Mouse (Mus musculus) forebrain, embryonic 16.5 days (tissue): Measurements from ENCODE around the gene Mast4. TPM values are rescaled to one million over a fixed set of nuclear protein-coding genes. Genes with fewer than 3 reads are reported as not detected.

Source experiments
- ATAC-seq: fragments of 200-750 bp; cut with Nextera tagmentation; 2 replicates; pipeline ENCODE4 v1.8.0; 2017; ENCODE audit warnings: mild to moderate bottlenecking, moderate library complexity
- H3K27ac ChIP-seq: fragments of 300-500 bp; sonication (generic); 2 replicates; pipeline ENCODE4 v1.5.1; 2014; ENCODE audit warnings: low read length, control low read depth
- H3K27me3 ChIP-seq: fragments of 300-500 bp; sonication (generic); replicated peaks from 2 replicates; pipeline ENCODE4 v1.6.1; 2014; ENCODE audit warnings: low read length; ENCODE audit not compliant: control insufficient read depth, insufficient read depth
- H3K36me3 ChIP-seq: fragments of 300-500 bp; sonication (generic); 2 replicates; pipeline ENCODE4 v1.6.1; 2014; ENCODE audit not compliant: control insufficient read depth, insufficient read depth
- H3K4me1 ChIP-seq: fragments of 300-500 bp; sonication (generic); replicated peaks from 2 replicates; pipeline ENCODE4 v1.6.1; 2014; ENCODE audit warnings: low read length; ENCODE audit not compliant: control insufficient read depth, insufficient read depth
- H3K4me2 ChIP-seq: fragments of 300-500 bp; sonication (generic); 2 replicates; pipeline ENCODE4 v1.6.1; 2014; ENCODE audit warnings: mild to moderate bottlenecking, low read length, control low read depth
- H3K4me3 ChIP-seq: fragments of 300-500 bp; sonication (generic); replicated peaks from 2 replicates; pipeline ENCODE4 v1.5.1; 2014; ENCODE audit warnings: mild to moderate bottlenecking, low read length, control low read depth
- H3K9ac ChIP-seq: fragments of 300-500 bp; sonication (generic); replicated peaks from 2 replicates; pipeline ENCODE4 v1.6.1; 2014; ENCODE audit warnings: low read depth, low read length, control low read depth
- H3K9me3 ChIP-seq: fragments of 300-500 bp; sonication (generic); 2 replicates; pipeline ENCODE4 v1.6.1; 2016; ENCODE audit warnings: low read length; ENCODE audit not compliant: control insufficient read depth
- WGBS: fragments of 180-500 bp; shearing (Covaris S2); extraction: QIAGEN DNeasy Blood & Tissue Kit; methylation state at CpG from one replicate; pipeline ENCODE4 v1.1.7; 2014; 5-methylcytosine and 5-hydroxymethylcytosine counted together
- polyA plus RNA-seq: library from polyadenylated mRNA; unstranded; fragments of >200 nt; fragmentation: Nextera tagmentation; extraction: Ambion mirVana; gene quantifications from 2 replicates; pipeline ENCODE4 v1.2.1, GENCODE M21; 2015

Gene Mast4
- polyA plus RNA-seq, 1 experiment from 2014 or later: 15.7 TPM

DNA sequence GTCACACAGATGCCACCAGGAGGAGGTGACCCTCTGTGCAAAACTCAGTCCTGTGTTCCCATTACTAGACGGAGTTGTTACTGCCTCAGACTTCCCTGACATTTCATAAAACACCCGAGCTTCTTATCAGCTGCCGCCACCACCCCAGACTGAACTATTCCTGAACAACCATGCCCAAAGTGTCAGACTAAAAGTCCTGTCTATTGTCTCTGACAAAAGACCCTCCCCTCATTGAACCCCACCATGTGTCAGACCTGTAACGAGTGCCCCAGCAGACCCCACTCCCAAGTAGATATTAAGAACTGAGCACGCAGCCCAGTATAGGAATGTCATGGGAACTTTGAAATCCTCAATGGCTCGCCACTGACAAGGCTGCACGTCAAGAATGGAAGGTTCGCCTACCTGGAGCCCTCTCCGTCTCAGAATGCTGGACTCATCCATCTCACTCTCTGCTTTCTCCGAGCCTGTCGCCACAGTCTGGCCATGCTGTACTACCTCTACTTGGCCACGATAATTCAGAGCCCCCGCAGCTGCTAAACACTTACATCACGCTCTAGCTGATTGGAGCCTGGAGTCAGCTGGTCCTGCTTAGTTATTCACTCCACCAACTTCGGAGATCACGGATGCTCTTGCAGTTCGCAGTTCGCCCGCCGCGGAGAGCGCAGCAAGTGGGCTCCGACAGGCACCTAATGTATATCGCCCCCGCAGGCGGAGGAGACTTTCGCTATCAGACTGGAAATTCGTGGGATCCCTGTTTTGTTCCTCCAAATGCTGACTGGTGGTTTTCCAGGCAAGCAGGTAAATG lies 237.7 kb downstream of the Mast4 start:
- Histone ChIP-seq H3K9ac (peak overlapping the region; percentile 46), H3K4me1 (peaks cover 10% of the 10 kb centered on the region), H3K9me3 (no peaks in the 10 kb centered on the region), H3K27ac (no peak overlapping the region), H3K27me3 (peaks cover 5% of the 10 kb centered on the region; the same call in 1 of the 2 replicates), H3K4me3 (peak overlapping the region; percentile 52), H3K4me2 (peak overlapping the region; percentile 90), H3K36me3 (no peaks in the 10 kb centered on the region)
- ATAC-seq: peak; percentile 96
- 5% methylated on average over 28 of the region's 28 CpGs for WGBS

DNA sequence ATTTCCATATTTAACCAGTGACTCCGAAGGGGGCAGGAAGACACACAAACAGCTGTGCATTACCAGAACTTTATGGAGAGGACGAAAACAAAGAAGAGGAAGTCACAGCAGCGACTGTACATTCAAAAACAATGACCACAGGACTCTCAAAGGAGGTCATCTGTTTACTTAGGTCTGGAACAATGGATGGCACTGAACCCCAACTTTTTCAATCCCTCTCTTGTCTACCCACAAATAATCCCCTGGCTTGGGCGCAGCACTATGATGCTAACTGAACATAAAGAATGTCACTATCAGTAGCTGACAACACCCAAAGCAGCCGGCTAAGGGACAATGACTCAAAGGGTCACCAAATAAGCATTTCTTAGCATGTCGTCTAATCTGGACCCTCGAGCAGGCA lies 238.8 kb downstream of the Mast4 start:
- peaks cover 5% of the 10 kb centered on the region; the same call in 1 of the 2 replicates for H3K27me3 ChIP-seq
- WGBS: 58% methylated on average over 7 of the region's 7 CpGs
- no peak overlapping the region for H3K9ac ChIP-seq
- H3K27ac ChIP-seq: no peak overlapping the region
- no peaks in the 10 kb centered on the region for H3K36me3 ChIP-seq
- H3K4me1 ChIP-seq: peaks cover 10% of the 10 kb centered on the region
- H3K4me2 ChIP-seq: no peak overlapping the region
- no peak overlapping the region for H3K4me3 ChIP-seq
- no peak for ATAC-seq
- H3K9me3 ChIP-seq: no peaks in the 10 kb centered on the region

DNA sequence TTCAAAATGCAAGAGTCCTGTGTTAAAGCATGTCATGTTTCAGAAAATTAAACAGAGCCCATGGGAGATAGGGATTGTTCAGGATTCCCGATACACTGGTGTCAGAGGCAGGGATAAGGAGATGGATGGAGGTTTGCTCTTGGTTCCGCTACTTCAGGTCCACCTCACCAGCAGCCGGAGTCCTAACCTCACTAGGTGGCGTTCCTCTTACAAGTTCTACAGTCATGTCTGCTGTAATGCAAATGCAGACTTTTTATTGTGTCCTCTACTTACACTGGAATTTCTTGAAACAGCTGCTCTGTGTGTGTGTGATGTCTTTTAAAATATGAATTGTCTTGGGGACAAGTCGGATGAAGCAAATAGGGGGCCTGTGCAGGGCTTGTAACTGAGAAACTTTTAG lies 239.7 kb downstream of the Mast4 start:
- H3K4me3 ChIP-seq: no peak overlapping the region
- 70% methylated on average over 5 of the region's 5 CpGs for WGBS
- peaks cover 5% of the 10 kb centered on the region; the same call in 1 of the 2 replicates for H3K27me3 ChIP-seq
- no peaks in the 10 kb centered on the region for H3K9me3 ChIP-seq
- H3K36me3 ChIP-seq: no peaks in the 10 kb centered on the region
- H3K4me2 ChIP-seq: no peak overlapping the region
- H3K9ac ChIP-seq: no peak overlapping the region
- no peak for ATAC-seq
- peaks cover 10% of the 10 kb centered on the region for H3K4me1 ChIP-seq
- no peak overlapping the region for H3K27ac ChIP-seq

DNA sequence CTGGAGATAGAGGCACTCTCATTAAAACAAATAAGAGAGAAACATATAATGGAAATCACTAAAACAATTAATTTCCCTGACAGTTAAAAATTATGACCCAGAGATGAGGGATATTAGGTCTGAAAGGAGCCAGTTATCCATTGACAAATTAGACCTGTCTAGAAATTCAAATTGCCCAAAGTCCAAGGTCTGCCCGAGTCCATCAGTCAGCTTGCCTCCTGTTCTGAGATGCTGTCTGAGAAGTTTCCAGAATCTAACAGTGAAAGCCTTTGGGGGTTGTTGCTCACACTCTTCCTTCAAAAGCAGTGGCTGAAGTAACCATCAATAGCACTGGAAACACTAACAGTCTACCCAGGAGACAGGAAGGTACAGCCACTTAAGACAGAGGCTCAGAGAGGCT lies 240.6 kb downstream of the Mast4 start:
- ATAC-seq: no peak

GRCm38 (mm10) chr13:103085540-103086121 lies 248.7 kb downstream of the Mast4 start:
- no peaks in the 10 kb centered on the region for H3K9me3 ChIP-seq
- H3K27me3 ChIP-seq: no peaks in the 10 kb centered on the region
- 87% methylated on average over 15 of the region's 15 CpGs for WGBS
- no peak overlapping the region for H3K27ac ChIP-seq
- no peak overlapping the region for H3K4me3 ChIP-seq
- no peak overlapping the region for H3K4me2 ChIP-seq
- H3K4me1 ChIP-seq: no peaks in the 10 kb centered on the region
- H3K9ac ChIP-seq: no peak overlapping the region
- H3K36me3 ChIP-seq: no peaks in the 10 kb centered on the region
- no peak for ATAC-seq

More for the DNA sequence above, 240.6 kb downstream of the Mast4 start:
- Histone ChIP-seq H3K27ac (no peak overlapping the region), H3K27me3 (peaks cover 5% of the 10 kb centered on the region; the same call in 1 of the 2 replicates), H3K36me3 (no peaks in the 10 kb centered on the region), H3K4me1 (peaks cover 10% of the 10 kb centered on the region), H3K9me3 (no peaks in the 10 kb centered on the region), H3K4me2 (no peak overlapping the region), H3K9ac (no peak overlapping the region), H3K4me3 (no peak overlapping the region)
- WGBS: 92% methylated on average over 1 of the region's 1 CpGs

DNA sequence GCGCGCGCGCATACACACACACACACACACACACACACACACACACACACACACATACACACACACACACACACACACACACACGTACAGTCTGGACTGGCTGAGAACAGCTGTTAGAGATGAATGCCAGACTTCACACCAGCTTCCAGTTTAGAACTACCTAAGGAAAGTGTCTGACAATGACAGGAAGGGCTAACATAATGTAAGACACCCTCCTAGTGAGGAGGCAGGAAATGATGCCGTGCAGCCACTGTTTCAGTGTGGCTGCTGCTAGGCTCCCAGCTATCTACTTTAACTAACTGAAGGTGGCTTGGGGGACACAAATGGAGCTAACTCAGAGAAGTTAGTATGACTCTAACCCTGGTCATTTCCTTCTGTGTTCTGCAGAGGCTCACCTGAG lies 251.4 kb downstream of the Mast4 start:
- no peak for ATAC-seq
- Histone ChIP-seq H3K9me3 (no peaks in the 10 kb centered on the region), H3K27ac (no peak overlapping the region), H3K4me1 (no peaks in the 10 kb centered on the region), H3K9ac (no peak overlapping the region), H3K36me3 (no peaks in the 10 kb centered on the region), H3K27me3 (no peaks in the 10 kb centered on the region), H3K4me3 (no peak overlapping the region), H3K4me2 (no peak overlapping the region)
- 81% methylated on average over 2 of the region's 6 CpGs for WGBS

DNA sequence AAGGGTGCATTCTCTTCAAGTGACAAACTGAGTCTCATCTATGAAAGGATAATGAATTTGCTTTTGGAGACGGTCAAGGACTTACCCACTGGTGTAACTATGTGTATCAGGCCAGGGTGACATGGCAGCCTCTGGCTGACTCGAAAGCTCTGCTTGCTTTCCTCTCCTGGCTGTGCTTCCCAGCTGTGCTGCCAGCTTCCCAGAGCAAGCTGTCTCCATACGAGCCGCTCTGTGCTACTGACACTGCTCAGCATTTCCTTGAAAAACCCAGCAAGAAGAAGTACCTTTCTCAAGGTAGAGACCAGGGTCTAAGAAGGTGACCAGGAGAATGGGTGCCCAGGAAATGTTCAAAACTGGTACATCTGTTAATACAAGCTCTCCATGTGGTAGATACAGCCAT lies 254.5 kb downstream of the Mast4 start:
- Histone ChIP-seq H3K27ac (no peak overlapping the region), H3K9me3 (no peaks in the 10 kb centered on the region), H3K27me3 (no peaks in the 10 kb centered on the region), H3K4me2 (no peak overlapping the region), H3K4me1 (no peaks in the 10 kb centered on the region), H3K9ac (no peak overlapping the region), H3K36me3 (no peaks in the 10 kb centered on the region), H3K4me3 (no peak overlapping the region)
- ATAC-seq: no peak
- 80% methylated on average over 4 of the region's 4 CpGs for WGBS

DNA sequence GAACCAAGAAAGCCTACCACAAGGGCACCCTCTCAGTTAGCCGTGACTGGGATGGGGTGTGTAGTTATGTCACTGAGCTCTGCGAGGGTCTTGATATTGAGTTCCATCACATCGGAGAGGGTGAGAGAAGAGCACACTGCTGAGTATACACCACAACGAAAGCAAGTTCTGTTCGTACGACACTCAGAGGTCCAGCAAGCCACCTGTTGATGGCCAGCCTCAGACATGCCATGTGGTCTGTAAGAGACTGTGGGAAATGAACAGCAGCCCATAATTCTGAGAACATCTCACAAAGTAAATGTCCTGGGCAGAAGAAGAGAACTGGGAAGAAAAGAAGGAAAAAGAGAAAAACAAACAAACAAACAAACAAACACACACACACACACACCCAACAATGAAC lies 255.5 kb downstream of the Mast4 start:
- Histone ChIP-seq H3K27ac (no peak overlapping the region), H3K9ac (no peak overlapping the region), H3K36me3 (no peaks in the 10 kb centered on the region), H3K9me3 (no peaks in the 10 kb centered on the region), H3K4me3 (no peak overlapping the region), H3K4me1 (no peaks in the 10 kb centered on the region), H3K4me2 (no peak overlapping the region), H3K27me3 (no peaks in the 10 kb centered on the region)
- ATAC-seq: no peak
- 93% methylated on average over 6 of the region's 6 CpGs for WGBS

DNA sequence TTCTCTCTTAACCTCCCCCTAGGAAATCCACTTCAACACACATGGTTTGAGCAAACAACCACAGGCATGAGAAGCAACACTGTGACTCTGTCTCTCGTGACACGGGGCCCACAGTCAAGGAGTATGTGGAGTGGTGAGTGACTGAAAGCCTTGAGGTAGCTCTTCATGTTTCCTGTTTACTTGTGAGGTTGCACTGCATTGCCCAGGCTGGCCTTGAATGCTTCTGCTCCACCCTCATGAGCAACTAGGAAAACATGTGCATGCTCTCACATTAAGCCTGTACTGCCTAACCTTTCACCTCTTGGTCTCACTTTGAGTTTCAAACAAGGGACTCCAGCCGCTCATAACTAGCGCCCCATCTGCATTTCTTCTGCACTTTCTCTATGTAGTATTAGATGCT lies 260.8 kb downstream of the Mast4 start:
- no peaks in the 10 kb centered on the region for H3K36me3 ChIP-seq
- no peaks in the 10 kb centered on the region for H3K4me1 ChIP-seq
- ATAC-seq: no peak
- H3K27me3 ChIP-seq: no peaks in the 10 kb centered on the region
- H3K9ac ChIP-seq: no peak overlapping the region
- 87% methylated on average over 4 of the region's 4 CpGs for WGBS
- H3K4me2 ChIP-seq: no peak overlapping the region
- H3K9me3 ChIP-seq: no peaks in the 10 kb centered on the region
- H3K27ac ChIP-seq: no peak overlapping the region
- H3K4me3 ChIP-seq: no peak overlapping the region
